Mouse (Mus musculus) Patski (cell line): ENCODE measurements around the gene Col3a1. TPM values are rescaled to one million over a fixed set of nuclear protein-coding genes. Genes with fewer than 3 reads are reported as not detected.

Source experiments
- ATAC-seq: fragments of 100-300 bp; one replicate; pipeline ENCODE4 v1.8.0; 2021
- CTCF ChIA-PET: fragments of 350-600 bp; sonication (Branson Sonifier 250); formaldehyde crosslinking; loops from one replicate; lab custom pipeline; 2022; ENCODE audit warnings: inconsistent platforms; lab: Charles Lee
- POLR2A ChIA-PET: fragments of 350-600 bp; sonication (Branson Sonifier 250); formaldehyde crosslinking; loops from one replicate; lab custom pipeline; 2022; ENCODE audit warnings: antibody characterized with exemption, inconsistent platforms; lab: Charles Lee
- DNase-seq: peaks from one replicate; pipeline ENCODE4 v3.0.0-alpha.2; 2011; ENCODE audit warnings: low read depth, low spot score
- H3K27me3 ChIP-seq: fragments of 371-371 bp; one replicate; pipeline ENCODE4 v1.5.1; 2021
- CTCF ChIP-seq: fragments of 100-300 bp; IDR thresholded peaks from one replicate; pipeline ENCODE4 v1.5.1; 2021
- in situ Hi-C: fragments of 300-500 bp; cut with MboI; formaldehyde crosslinking; loops from 3 replicates; pipeline ENCODE4 v1.11.1; 2018; ENCODE audit warnings: low pct_unique_long_range_greater_than_20kb, mixed read lengths
- polyA plus RNA-seq: library from polyadenylated mRNA; unstranded; gene quantifications from one replicate; pipeline ENCODE4 v1.2.3, GENCODE M21; 2021

Col3a1 gene
- 0.24 TPM for polyA plus RNA-seq

DNA sequence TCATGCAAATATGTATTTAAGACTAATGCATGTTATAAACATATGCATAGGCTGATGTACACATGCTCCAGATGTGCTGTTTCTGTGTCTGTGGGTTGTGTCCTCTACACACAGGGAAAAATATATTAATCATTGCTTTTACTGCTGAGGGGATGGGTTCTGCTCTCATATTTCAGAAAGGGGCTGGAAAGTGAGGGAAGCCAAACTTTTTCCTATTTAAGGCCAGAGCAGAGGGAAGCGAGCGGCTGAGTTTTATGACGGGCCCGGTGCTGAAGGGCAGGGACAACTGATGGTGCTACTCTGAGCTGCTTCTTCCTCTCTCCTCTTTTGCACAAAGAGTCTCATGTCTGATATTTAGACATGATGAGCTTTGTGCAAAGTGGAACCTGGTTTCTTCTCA, at the start of gene Col3a1:
TSS of gene Col3a1 (plus strand) at position 151 of the 400 bp plus-strand sequence.
- DNase-seq = no peak
- H3K27me3 ChIP-seq = peaks cover 42% of the 10 kb centered on the region
- CTCF ChIA-PET = no interaction called here
- in situ Hi-C loops = loop anchor here (10.0 to 25.0 kb wide), 4 partner anchors 453 to 1077 kb away; no protein-coding TSS in a partner anchor
- no peak for TF ChIP-seq CTCF
- POLR2A ChIA-PET = no interaction called here
- ATAC-seq = no peak

DNA sequence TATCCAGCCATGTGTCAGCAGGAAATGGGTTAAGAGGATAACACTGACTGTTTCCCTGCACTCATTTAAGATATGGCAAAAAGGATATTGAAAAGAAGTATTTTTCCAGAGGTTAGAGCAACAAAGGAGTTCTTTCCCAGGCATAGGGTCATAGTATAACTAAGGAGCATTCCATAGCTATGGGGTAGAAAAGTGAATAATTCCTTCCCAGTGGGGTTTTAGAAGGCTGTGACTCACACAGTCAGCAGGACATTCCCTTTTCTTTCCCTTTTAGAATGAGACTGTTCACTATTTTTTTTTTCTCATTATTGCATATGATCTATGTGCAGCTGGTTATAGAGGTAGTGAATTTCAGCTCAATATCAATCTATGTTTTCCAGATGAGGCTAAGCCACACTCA, 41.9 kb upstream of the Col3a1 start:
- ChIA-PET CTCF (no interaction called here), POLR2A (no interaction called here)
- TF ChIP-seq CTCF = no peak
- DNase-seq (no peak), ATAC-seq (no peak)
- H3K27me3 ChIP-seq = no peaks in the 10 kb centered on the region
- in situ Hi-C loops = no loop called here

DNA sequence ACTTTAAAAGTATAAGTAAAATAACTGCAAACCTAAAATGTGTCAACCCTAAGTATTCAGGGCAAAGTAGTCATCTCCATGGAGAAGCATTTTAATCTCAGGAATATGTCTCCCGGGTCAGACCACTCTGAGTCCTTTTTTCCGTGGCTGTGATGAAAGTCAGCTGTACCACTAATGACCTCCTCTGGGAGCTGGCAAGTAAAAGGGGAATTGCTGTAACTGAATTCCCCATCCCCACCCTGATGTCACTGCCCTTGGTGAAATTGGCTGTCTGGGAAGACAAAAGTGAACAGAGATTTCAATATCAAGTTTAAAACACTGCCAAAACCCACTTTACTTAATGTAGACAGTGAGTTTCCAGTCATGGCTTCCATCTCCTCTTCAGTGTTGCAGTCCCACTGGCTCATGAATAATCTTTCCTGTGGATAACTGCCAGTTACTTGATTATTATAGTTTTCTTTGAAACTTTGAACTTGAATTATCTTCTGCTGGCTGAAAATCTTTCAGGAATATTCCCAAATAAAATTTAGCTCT, 35.3 kb upstream of the Col3a1 start:
- no peak for TF ChIP-seq CTCF
- no peak for DNase-seq
- ChIA-PET CTCF (no interaction called here), POLR2A (no interaction called here)
- peaks cover 18% of the 10 kb centered on the region for H3K27me3 ChIP-seq
- ATAC-seq = no peak
- in situ Hi-C loops = no loop called here

DNA sequence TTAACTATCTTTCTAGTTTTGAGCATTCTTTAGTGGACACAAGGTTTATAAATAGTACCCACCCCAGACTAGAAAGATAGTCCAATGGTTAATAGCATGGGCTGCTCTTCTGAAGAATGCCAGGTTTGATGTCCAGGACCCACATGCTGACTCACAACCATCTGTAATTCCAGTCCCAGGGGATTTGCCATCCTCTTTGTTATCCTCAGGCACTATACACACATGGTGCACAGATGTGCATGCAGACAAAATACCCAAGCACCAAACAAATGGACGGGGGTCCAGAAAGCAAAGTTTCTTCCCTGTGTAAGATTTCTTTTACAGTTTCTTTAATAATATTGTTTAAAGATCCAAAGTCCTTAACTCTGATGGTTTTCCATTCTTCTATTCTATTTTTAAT, 23.4 kb upstream of the Col3a1 start:
- DNase-seq = no peak
- ChIA-PET POLR2A (no interaction called here), CTCF (no interaction called here)
- in situ Hi-C loops = no loop called here
- H3K27me3 ChIP-seq = peaks cover 56% of the 10 kb centered on the region
- no peak for ATAC-seq
- TF ChIP-seq CTCF = no peak

DNA sequence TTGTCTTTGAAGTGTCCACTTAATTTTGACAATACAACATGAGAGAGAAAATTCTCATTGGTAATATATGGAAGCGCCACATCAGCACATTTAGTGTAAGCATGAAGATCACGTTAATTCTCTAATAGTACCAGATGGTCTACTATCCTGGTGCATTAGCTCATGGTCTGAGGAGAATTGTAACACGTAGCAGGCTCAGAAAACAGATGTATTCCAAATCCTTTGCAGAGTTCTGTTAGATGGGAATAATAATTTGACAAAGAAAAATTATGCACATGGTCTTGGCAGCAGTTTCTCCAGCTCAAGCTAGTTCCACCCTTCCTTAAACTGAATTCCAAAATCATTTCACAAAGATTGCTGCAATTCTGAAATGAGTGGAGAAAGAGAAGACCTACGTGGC, 21.3 kb upstream of the Col3a1 start:
- no peak for ATAC-seq
- ChIA-PET CTCF (no interaction called here), POLR2A (no interaction called here)
- H3K27me3 ChIP-seq = peaks cover 67% of the 10 kb centered on the region
- DNase-seq = no peak
- no peak for TF ChIP-seq CTCF
- in situ Hi-C loops = no loop called here

DNA sequence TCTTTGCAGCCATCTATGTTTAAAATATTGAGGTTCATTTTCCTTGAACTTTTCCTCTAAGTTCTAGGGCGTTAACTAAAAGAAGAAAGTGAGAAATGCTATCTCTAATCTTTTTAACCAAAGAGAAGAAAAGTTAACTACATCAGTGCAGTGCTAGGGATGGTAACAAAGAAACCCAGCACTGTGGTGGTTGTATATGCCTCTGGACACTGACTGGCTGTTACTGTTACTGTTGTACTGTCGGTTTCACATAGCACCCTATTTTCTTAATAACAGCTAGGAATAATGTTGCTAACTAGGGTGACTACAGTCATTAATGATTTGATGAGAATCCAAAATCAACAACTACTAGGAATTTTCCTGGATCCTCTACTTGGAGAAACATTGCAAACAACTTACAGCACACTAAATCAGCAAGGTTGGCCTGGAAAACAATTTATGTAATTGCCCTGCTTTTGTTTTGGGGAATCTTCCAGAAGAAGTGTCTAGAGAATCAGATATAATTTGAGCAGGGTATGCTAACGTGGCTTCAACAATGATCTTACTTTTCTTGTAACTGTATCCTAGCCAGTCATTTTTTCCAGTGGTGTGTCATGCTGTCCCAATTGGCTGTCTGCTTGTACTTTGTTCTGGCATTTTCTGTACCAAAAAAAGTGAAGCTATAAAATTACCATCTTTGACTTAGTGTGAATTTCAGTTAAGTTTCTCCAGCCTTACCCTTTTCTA, 11.8 kb upstream of the Col3a1 start:
- peaks cover 44% of the 10 kb centered on the region for H3K27me3 ChIP-seq
- in situ Hi-C loops = loop anchor here (25.0 kb wide), 1 partner anchor 762 kb away; no protein-coding TSS in a partner anchor
- no peak for TF ChIP-seq CTCF
- CTCF ChIA-PET = interaction anchor here (1.3 kb wide), 1 partner anchor 13 kb away, joined by 3 read pairs; no protein-coding TSS in a partner anchor
- POLR2A ChIA-PET = interaction anchor here (0.6 kb wide), 1 partner anchor 903 kb away, joined by 4 read pairs; no protein-coding TSS in a partner anchor
- ATAC-seq = no peak
- DNase-seq = no peak

DNA sequence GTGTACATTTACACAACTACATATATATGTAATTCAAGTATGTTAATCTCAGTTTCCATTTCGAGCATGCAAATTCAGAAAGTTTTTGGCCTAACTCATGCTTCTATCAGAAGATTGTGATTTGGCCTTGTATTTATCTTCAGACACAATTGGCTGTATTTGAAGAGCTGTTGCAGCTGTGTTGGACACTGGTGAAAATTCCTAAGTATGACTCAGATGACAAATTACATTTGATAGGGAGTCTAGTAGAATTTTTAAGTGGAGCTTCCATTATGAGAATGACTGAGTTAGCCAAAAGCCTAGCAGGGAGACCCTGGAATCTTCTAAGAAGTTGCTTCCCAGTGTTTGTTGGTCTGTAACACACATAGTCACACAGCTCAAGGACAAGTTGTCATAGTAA, 7.1 kb upstream of the Col3a1 start:
- DNase-seq (no peak), ATAC-seq (no peak)
- ChIA-PET POLR2A (no interaction called here), CTCF (no interaction called here)
- no peak for TF ChIP-seq CTCF
- peaks cover 32% of the 10 kb centered on the region for H3K27me3 ChIP-seq
- in situ Hi-C loops = loop anchor here (25.0 kb wide), 1 partner anchor 767 kb away; no protein-coding TSS in a partner anchor

DNA sequence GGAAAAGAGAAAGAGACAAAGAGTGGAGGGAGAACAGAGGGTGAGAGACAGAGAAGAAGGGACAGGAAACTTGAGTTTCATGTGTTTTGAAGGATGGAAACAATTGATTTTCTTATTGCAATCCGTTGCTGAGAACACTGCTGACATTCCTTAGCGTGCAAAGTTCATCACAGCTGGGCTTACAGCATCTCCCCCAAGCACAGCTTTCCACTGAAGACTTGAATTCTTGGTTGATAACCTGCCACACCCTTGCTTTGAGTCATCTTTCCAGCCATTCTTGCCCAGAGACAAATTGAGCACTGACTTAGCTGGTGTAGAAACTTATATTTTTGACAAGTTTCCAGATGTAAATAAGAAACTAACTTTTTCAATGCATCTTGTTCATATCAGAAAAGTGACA, 2.3 kb upstream of the Col3a1 start:
- in situ Hi-C loops = loop anchor here (25.0 kb wide), 1 partner anchor 772 kb away; no protein-coding TSS in a partner anchor
- CTCF ChIA-PET = no interaction called here
- TF ChIP-seq CTCF = no peak
- DNase-seq (no peak), ATAC-seq (no peak)
- POLR2A ChIA-PET = no interaction called here
- peaks cover 33% of the 10 kb centered on the region for H3K27me3 ChIP-seq

DNA sequence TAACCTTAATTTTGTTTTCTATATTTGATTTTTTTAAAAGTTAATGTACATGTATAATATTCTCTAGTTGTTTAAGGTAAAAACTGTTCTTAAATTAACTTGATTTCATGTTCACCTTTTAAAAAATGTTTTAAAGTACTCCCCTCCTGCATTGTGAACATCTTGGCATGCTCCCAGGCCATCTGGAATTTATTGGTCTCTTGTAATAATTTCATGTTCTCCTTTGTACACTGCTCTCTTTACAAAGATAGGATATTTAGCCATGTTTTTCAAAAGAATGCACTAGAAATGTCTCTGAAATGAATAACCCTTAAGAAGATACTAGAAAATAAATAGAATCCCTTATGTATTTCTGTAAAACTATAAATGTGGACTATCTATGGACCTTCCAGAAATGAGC, 624 bp downstream of the Col3a1 start:
- CTCF ChIA-PET = no interaction called here
- DNase-seq (no peak), ATAC-seq (no peak)
- in situ Hi-C loops = loop anchor here (10.0 to 25.0 kb wide), 4 partner anchors 453 to 1077 kb away; no protein-coding TSS in a partner anchor
- POLR2A ChIA-PET = no interaction called here
- no peak for TF ChIP-seq CTCF
- peaks cover 47% of the 10 kb centered on the region for H3K27me3 ChIP-seq

DNA sequence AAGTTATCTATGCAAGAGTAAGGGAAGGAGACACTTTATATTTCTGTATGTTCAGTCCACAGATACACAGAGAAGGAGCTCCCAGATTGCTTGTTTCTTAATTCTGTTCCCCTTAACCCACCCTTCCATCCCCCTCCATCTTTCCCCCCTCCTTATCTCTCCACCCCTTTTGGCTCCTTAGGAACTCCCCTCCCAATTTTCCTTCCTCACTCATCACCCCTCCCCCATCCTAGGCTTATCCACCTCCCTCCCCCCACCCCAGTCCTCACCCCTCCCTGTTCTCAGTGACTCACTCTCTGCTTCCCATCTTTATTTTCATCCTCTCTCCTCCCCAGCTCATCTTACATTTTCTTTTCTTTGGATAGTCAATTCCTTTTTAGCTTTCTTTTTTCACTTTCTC, 1.5 kb downstream of the Col3a1 start:
- ChIA-PET POLR2A (no interaction called here), CTCF (interaction anchor here (1.0 to 2.6 kb wide), 2 partner anchors 16 to 1084 kb away, joined by 3 to 9 read pairs; no protein-coding TSS in a partner anchor)
- in situ Hi-C loops = loop anchor here (10.0 to 25.0 kb wide), 4 partner anchors 452 to 1078 kb away; no protein-coding TSS in a partner anchor
- TF ChIP-seq CTCF = no peak
- H3K27me3 ChIP-seq = peaks cover 50% of the 10 kb centered on the region
- DNase-seq (no peak), ATAC-seq (no peak)

DNA sequence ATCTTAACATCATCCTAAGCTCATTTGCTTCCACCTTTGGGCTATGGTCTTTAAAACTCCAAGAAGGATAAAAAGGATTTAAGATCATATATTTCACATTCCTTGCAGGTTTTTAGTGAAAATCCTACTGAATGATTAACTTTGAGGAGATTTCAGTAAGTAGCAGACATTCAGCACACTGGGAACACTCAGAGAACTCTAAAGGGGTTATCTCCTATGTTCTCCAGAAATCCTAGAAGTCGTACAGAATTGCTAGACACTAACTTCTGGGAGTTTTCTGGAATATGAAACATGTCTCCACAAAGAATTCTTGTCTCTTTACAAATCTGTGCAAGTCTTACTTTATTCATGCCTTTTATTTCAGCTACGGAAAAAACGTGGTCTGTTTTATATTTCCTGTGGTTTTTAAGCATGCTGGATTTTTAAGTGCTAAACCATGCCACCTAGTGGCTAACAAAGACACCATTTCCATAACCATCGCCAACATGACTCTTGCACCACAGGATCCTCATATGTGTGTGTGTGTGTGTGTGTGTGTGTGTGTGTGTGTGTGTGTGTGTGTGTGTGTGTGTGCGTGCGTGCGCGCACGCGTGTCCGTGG, 2.5 kb downstream of the Col3a1 start:
- in situ Hi-C loops = loop anchor here (10.0 to 25.0 kb wide), 4 partner anchors 451 to 1079 kb away; no protein-coding TSS in a partner anchor
- peak; percentile 22 for DNase-seq
- TF ChIP-seq CTCF = peak; percentile 65
- POLR2A ChIA-PET = no interaction called here
- CTCF ChIA-PET = interaction anchor here (1.0 to 2.6 kb wide), 4 partner anchors 15 to 1085 kb away, joined by 3 to 9 read pairs (median 5); no protein-coding TSS in a partner anchor
- peaks cover 55% of the 10 kb centered on the region for H3K27me3 ChIP-seq
- ATAC-seq = peak; percentile 80
